9 mouse cellular contexts compared by ENCODE assay signal in the genomic region with DNA sequence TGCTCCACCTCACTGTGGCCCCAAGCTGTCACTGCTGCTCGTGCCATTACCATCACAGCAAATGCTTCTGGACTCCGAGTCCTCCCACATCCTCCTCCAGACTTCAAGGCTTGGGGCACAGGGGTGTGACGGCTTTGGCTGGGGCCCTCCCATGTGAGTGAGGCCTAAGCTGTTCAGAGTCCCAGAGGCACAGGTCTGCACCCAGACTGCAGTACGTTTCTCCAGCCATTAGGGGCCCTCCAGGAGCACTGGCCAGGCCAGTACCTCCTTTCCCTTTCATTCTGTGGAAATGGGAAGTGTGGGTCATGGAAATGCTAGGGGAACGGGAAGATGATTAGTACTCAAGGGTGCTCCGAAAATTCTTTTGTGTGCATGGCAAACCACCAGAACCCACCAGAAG. TPM values are rescaled to one million over a fixed set of nuclear protein-coding genes. Genes with fewer than 3 reads are reported as not detected.
DNase-seq lines count a peak whose midpoint lies in the region; TF ChIP-seq lines count a peak whose summit lies in the region.
"Had no signal": no experiment of that assay in that cellular context is flagged by ENCODE, and none has a peak within 500 bp of the region (broad histone marks: within the 10 kb centered on the region; RNA-seq: fewer than 3 reads in every experiment).

No protein-coding gene starts in this region.

- no peaks in the 10 kb centered on the region for H3K36me3 ChIP-seq in kidney, adult 2 months (ENCODE audit: control insufficient read depth, insufficient read depth, low read length)

- DNase-seq in adrenal gland, adult 2 months = peak; percentile 66
- DNase-seq in adrenal gland, postnatal 4 days (ENCODE audit: low spot score in 2 of 2) = no peak
- DNase-seq in 3T3-L1 (ENCODE audit: low read depth, low spot score) (peak; percentile 32), MN1 (ENCODE audit: low spot score) (no peak)
- DNase-seq in embryo, embryonic 10.5 days (ENCODE audit: low spot score) = peak; percentile 48
- peak; percentile 41 for DNase-seq in kidney, adult 2 months
- DNase-seq in lung, postnatal 4 days = peak; percentile 42 to 44
- no peak for DNase-seq in layer of hippocampus, postnatal 36 days

- peak; percentile 49; the same call in 1 of the 2 replicates for TF ChIP-seq CTCF in kidney, adult 2 months (conservative IDR thresholded peaks at IDR 0.05; ENCODE audit: insufficient read depth, insufficient read length, low read depth, low read length)

- no peak for TF ChIP-seq POLR2A in kidney, adult 2 months (IDR thresholded peaks at IDR 0.05; ENCODE audit: low read depth, low read length)

- no peaks in the 10 kb centered on the region for H3K4me1 ChIP-seq in kidney, adult 2 months (ENCODE audit: control insufficient read depth, insufficient read depth, low read length)

- no peaks in the 10 kb centered on the region for H3K27me3 ChIP-seq in kidney, adult 2 months (replicated peaks; ENCODE audit: control insufficient read depth, insufficient read depth, low read length)
- H3K27me3 ChIP-seq: lung, embryonic 15.5 days had no signal

- H3K4me3 ChIP-seq in kidney, adult 2 months (ENCODE audit: insufficient read depth, low read depth, low read length) = no peak overlapping the region
- H3K4me3 ChIP-seq: lung, embryonic 15.5 days had no signal

- WGBS in kidney, adult 2 months = 27% methylated on average over 6 of the region's 6 CpGs

- H3K27ac ChIP-seq in kidney, adult 2 months (ENCODE audit: insufficient read depth, low read depth, low read length) = no peak overlapping the region
- H3K27ac ChIP-seq: lung, embryonic 15.5 days had no signal

RNA-seq across cellular contexts. Expression of gene Pja1, which starts 7.1 kb away (rescaled TPM):
- 100 to 1,000 TPM; 122 to 143 TPM for total RNA-seq in adrenal gland, adult 2 months (2021)
- polyA plus RNA-seq in adrenal gland, adult 2 months (2012; rRNA removed) = 52.0 and 53.9 TPM in 2 replicates
- total RNA-seq in adrenal gland, postnatal 4 days (2021) = 100 to 1,000 TPM; 119 to 124 TPM
- polyA plus RNA-seq in kidney, adult 2 months (2012; rRNA removed) = 52.0 and 56.2 TPM in 2 replicates
- total RNA-seq in layer of hippocampus, postnatal 36 days (2021) = 100 to 1,000 TPM; 192 to 211 TPM

Comparison
In these comparisons a context has a peak if more than half of its experiments do, and no peak if none do; other contexts are left out.
1. DNase-seq: peak in adrenal gland, adult 2 months (single experiment), 3T3-L1 (single experiment), embryo, embryonic 10.5 days (single experiment), kidney, adult 2 months (single experiment) and lung, postnatal 4 days (2 of 2); none in adrenal gland, postnatal 4 days (0 of 2), MN1 (single experiment) and layer of hippocampus, postnatal 36 days (0 of 2).